Mouse (Mus musculus) mesoderm, embryonic 11.5 days (tissue): ENCODE results near the gene Chrnb2.
A peak's percentile ranks its signal among the peaks of the same experiment; 100 is the strongest.

Experiments used
- DNase-seq: peaks from one replicate; pipeline ENCODE4 v3.0.0-alpha.2; 2012; ENCODE audit warnings: low read depth, low spot score

Chrnb2 gene

GRCm38 (mm10) chr3:89715207-89715966 lies 49.0 kb downstream of the Chrnb2 start:
- peak; percentile 30 for DNase-seq

- peak; percentile 80 for DNase-seq
These were observed 49.8 kb downstream of the Chrnb2 start, which contains the start of gene Adar for GRCm38 (mm10) chr3:89714359-89715206. Gene Adar (plus strand): TSS chr3:89715022.

DNA sequence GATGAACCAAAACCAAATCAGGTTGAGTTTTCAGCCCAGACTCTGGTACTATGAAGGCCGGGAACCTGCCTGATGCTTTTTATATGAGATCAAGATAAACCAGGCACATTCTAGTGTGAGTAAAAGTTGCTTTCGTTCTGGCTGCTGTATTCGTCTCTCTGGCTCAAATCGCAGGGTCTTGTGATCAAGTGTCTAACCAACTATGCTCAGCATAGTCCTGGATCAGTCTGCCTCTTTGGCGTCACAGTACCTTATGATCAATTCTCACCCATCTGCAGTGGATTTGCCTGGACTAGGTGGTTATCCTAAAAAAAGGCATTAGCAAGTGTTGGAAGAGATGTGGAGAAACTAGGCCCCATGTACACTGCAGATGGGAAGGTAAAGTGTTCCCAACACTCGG lies 60.4 kb downstream of the Chrnb2 start:
- DNase-seq, result no peak

GRCm38 (mm10) chr3:89703596-89703995 lies 60.8 kb downstream of the Chrnb2 start:
- DNase-seq, result no peak

DNA sequence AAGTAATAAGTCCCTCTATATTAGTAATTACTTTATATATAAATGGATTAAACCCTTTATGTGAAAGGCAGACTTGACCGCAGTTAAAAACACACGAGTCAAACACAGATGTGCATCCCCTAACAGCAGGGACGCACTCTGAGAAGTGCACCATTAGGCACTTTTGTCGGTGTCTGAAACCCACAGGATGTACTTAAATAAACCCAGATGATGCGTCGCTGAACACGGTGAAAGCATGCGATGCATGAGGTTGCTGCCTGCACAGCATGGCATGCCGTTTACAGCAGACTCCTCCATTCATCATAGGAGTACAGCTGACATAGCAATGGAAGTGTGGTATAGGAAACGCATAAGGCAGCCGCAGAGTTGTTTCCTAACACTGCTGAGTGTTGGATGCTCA lies 64.0 kb downstream of the Chrnb2 start:
- DNase-seq, result peak; percentile 49

GRCm38 (mm10) chr3:89698958-89699357 lies 65.5 kb downstream of the Chrnb2 start:
- no peak for DNase-seq
